Mouse (Mus musculus) testis, adult 2 months (tissue): ENCODE measurements around the gene Slc51a.

Experiments
- CTCF ChIP-seq: fragments of 200-500 bp; IDR thresholded peaks from 2 replicates; pipeline ENCODE4 v1.5.1; 2012; ENCODE audit warnings: low read depth, mild to moderate bottlenecking, inconsistent platforms, low read length, moderate library complexity; ENCODE audit not compliant: control insufficient read depth, insufficient read depth, insufficient replicate concordance
- POLR2A ChIP-seq: fragments of 200-500 bp; IDR thresholded peaks from 2 replicates; pipeline ENCODE4 v1.6.1; 2012; ENCODE audit warnings: low read depth, mild to moderate bottlenecking, inconsistent platforms, low read length, moderate library complexity; ENCODE audit not compliant: control insufficient read depth

- TF ChIP-seq CTCF (no peak), POLR2A (no peak)
Measured at GRCm38 (mm10) chr16:32535157-32535751, 47.6 kb upstream of the Slc51a start.
